Mouse (Mus musculus) forebrain, embryonic 16.5 days (tissue): Measurements from ENCODE around the gene Usb1. TPM values are rescaled to one million over a fixed set of nuclear protein-coding genes. Genes with fewer than 3 reads are reported as not detected.

Source experiments
- ATAC-seq: fragments of 200-750 bp; cut with Nextera tagmentation; 2 replicates; pipeline ENCODE4 v1.8.0; 2017; ENCODE audit warnings: mild to moderate bottlenecking, moderate library complexity
- H3K27ac ChIP-seq: fragments of 300-500 bp; sonication (generic); 2 replicates; pipeline ENCODE4 v1.5.1; 2014; ENCODE audit warnings: low read length, control low read depth
- H3K27me3 ChIP-seq: fragments of 300-500 bp; sonication (generic); replicated peaks from 2 replicates; pipeline ENCODE4 v1.6.1; 2014; ENCODE audit warnings: low read length; ENCODE audit not compliant: control insufficient read depth, insufficient read depth
- H3K36me3 ChIP-seq: fragments of 300-500 bp; sonication (generic); 2 replicates; pipeline ENCODE4 v1.6.1; 2014; ENCODE audit not compliant: control insufficient read depth, insufficient read depth
- H3K4me1 ChIP-seq: fragments of 300-500 bp; sonication (generic); replicated peaks from 2 replicates; pipeline ENCODE4 v1.6.1; 2014; ENCODE audit warnings: low read length; ENCODE audit not compliant: control insufficient read depth, insufficient read depth
- H3K4me2 ChIP-seq: fragments of 300-500 bp; sonication (generic); 2 replicates; pipeline ENCODE4 v1.6.1; 2014; ENCODE audit warnings: mild to moderate bottlenecking, low read length, control low read depth
- H3K4me3 ChIP-seq: fragments of 300-500 bp; sonication (generic); replicated peaks from 2 replicates; pipeline ENCODE4 v1.5.1; 2014; ENCODE audit warnings: mild to moderate bottlenecking, low read length, control low read depth
- H3K9ac ChIP-seq: fragments of 300-500 bp; sonication (generic); replicated peaks from 2 replicates; pipeline ENCODE4 v1.6.1; 2014; ENCODE audit warnings: low read depth, low read length, control low read depth
- H3K9me3 ChIP-seq: fragments of 300-500 bp; sonication (generic); 2 replicates; pipeline ENCODE4 v1.6.1; 2016; ENCODE audit warnings: low read length; ENCODE audit not compliant: control insufficient read depth
- WGBS: fragments of 180-500 bp; shearing (Covaris S2); extraction: QIAGEN DNeasy Blood & Tissue Kit; methylation state at CpG from one replicate; pipeline ENCODE4 v1.1.7; 2014; 5-methylcytosine and 5-hydroxymethylcytosine counted together
- polyA plus RNA-seq: library from polyadenylated mRNA; unstranded; fragments of >200 nt; fragmentation: Nextera tagmentation; extraction: Ambion mirVana; gene quantifications from 2 replicates; pipeline ENCODE4 v1.2.1, GENCODE M21; 2015

The Usb1 gene
- polyA plus RNA-seq, 1 experiment from 2014 or later = 46.6 TPM

GRCm38 (mm10) chr8:95392604-95393003 is 60.5 kb downstream of the Usb1 start:
- no peaks in the 10 kb centered on the region for H3K36me3 ChIP-seq
- H3K9me3 ChIP-seq = no peaks in the 10 kb centered on the region
- no peaks in the 10 kb centered on the region for H3K27me3 ChIP-seq
- ATAC-seq = no peak
- H3K9ac ChIP-seq = no peak overlapping the region
- H3K4me3 ChIP-seq = no peak overlapping the region
- no peaks in the 10 kb centered on the region; the same call in 1 of the 2 replicates for H3K4me1 ChIP-seq
- 78% methylated on average over 5 of the region's 5 CpGs for WGBS
- H3K4me2 ChIP-seq = no peak overlapping the region
- no peak overlapping the region for H3K27ac ChIP-seq

GRCm38 (mm10) chr8:95395186-95395918 is 63.3 kb downstream of the Usb1 start:
- WGBS = 54% methylated on average over 8 of the region's 8 CpGs

GRCm38 (mm10) chr8:95396752-95397151 is 64.7 kb downstream of the Usb1 start:
- no peak for ATAC-seq
- H3K4me3 ChIP-seq = no peak overlapping the region
- 76% methylated on average over 11 of the region's 11 CpGs for WGBS

More at GRCm38 (mm10) chr8:95395186-95395918, 63.3 kb downstream of the Usb1 start:
- no peak overlapping the region for H3K4me3 ChIP-seq
- ATAC-seq = no peak
- no peak overlapping the region for H3K27ac ChIP-seq
- no peaks in the 10 kb centered on the region; the same call in 1 of the 2 replicates for H3K4me1 ChIP-seq
- no peaks in the 10 kb centered on the region for H3K9me3 ChIP-seq
- no peaks in the 10 kb centered on the region for H3K36me3 ChIP-seq
- no peak overlapping the region for H3K9ac ChIP-seq
- no peaks in the 10 kb centered on the region for H3K27me3 ChIP-seq
- H3K4me2 ChIP-seq = no peak overlapping the region

More at GRCm38 (mm10) chr8:95396752-95397151, 64.7 kb downstream of the Usb1 start:
- Histone ChIP-seq H3K9me3 (no peaks in the 10 kb centered on the region), H3K9ac (no peak overlapping the region), H3K36me3 (no peaks in the 10 kb centered on the region), H3K4me1 (no peaks in the 10 kb centered on the region; the same call in 1 of the 2 replicates), H3K27me3 (no peaks in the 10 kb centered on the region), H3K4me2 (no peak overlapping the region), H3K27ac (no peak overlapping the region)

Other genes starting within 250 kb of the Usb1 start
- gene Kifc3, start 129.5 kb upstream of the Usb1 start, polyA plus RNA-seq = 16.8 and 21.9 TPM in 2 replicates
- 0.16 and 0.52 TPM in 2 replicates for gene Cngb1, start 25.7 kb upstream of the Usb1 start, polyA plus RNA-seq
- gene Tepp, start 21.7 kb upstream of the Usb1 start, polyA plus RNA-seq = 1.5 TPM in 1 of 2 replicates, not detected in the other
- 19.8 and 21.8 TPM in 2 replicates for gene Zfp319, start 334 bp upstream of the Usb1 start, polyA plus RNA-seq
- gene Mmp15, start 20.0 kb downstream of the Usb1 start, polyA plus RNA-seq = 10.9 and 11.3 TPM in 2 replicates
- gene Cfap20, start 102.6 kb downstream of the Usb1 start, polyA plus RNA-seq = 139 and 141 TPM in 2 replicates
- gene Csnk2a2, start 157.8 kb downstream of the Usb1 start, polyA plus RNA-seq = 10.3 and 11.0 TPM in 2 replicates
- 1.3 and 1.5 TPM in 2 replicates for gene Ccdc113, start 201.8 kb downstream of the Usb1 start, polyA plus RNA-seq
- gene Prss54, start 244.1 kb downstream of the Usb1 start, polyA plus RNA-seq = not detected in 2 replicates